Mouse (Mus musculus) fibroblast of lung, adult 2 months (primary cell): ENCODE measurements at regions not wholly inside any gene's neighbourhood (a gene's known extent, or its start where the extent isn't known, plus 50 kb on each side); places are given as distances from the start of the nearest gene placed in this dataset.

Source experiments
- DNase-seq: peaks from one replicate; pipeline ENCODE4 v3.0.0-alpha.2; 2011; ENCODE audit warnings: low read depth

GRCm38 (mm10) chr3:156414431-156415427 lies 146.9 kb upstream of the Negr1 start:
- DNase-seq, result no peak

DNA sequence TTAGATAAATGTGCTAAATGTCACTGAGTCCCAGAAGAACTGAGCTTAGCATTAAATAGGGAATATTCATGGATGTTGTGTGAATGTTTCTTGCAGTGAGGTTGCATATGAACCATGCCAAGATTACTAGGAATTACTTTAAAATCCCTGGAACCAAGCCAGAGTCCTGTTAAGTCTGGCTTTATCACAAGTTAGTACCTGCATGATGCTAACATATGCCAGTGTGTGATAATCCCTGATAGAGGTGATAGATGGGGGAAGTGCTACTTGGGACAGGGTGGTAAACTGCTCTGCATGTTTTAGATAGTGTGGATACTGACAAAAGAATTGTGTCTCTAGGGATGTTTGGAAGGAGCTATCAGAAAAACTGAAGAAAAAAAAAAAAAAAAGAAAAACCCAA lies 143.5 kb upstream of the Negr1 start:
- no peak for DNase-seq

- DNase-seq, result no peak
Observed at GRCm38 (mm10) chr3:156423100-156423499, 138.5 kb upstream of the Negr1 start.

DNA sequence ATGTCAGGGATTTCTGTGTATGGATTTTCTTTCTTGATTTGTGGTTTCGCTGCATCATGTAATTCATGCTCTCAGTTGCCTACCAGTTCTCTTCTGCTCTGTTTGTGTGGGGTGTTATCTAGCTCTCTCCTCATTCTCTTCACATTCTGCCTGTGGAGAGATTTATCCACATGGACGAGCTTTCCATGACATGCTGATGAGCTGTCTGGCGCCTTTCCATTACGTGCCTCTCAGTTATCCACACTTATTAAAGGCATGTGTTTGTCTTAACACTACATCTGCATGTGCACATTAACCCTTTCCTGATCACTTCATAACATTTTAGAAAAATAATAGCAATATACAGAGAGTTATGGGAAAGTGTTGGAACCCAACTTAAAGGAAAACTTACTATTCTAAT lies 106.6 kb upstream of the Negr1 start:
- no peak for DNase-seq

DNA sequence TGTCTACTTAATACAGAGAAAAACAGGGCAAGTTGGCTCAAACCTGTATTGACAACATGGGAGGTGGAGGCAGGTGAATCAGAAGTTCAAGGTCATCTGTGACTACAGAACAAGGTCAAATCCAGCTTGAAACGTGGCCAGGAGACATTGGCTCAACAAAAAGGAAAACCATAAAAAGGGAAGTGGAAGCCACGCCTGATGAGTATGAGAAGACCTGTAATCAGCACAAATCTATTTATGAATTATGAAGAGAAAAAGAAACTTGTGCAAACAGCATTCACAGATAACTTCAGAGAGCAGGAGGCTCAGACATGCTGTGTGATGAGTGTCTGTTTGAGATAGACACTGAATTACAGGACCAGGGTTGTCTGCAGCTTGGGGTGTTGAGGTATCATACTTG lies 98.3 kb upstream of the Negr1 start:
- DNase-seq, result no peak

DNA sequence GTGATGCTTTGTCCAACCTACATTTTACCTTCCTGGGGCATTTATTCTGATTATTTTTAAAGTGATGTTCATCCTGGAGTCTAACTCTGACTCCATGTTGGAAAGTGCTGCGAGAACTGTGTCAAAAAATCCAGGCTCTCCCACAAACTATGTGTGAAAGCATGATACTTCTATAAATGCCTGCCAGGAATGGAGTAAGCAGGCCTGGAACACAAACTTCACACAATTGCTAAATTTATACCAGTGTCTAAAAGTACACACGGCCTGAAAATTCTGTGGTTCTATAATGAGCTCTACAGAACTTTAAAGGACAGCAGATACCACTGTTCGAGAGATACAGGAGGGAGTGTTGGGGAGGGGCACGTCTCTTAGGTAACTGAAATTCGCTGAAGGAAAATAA lies 96.0 kb upstream of the Negr1 start:
- DNase-seq, result no peak

- DNase-seq, result no peak
Observed at GRCm38 (mm10) chr3:156472665-156473064, 88.9 kb upstream of the Negr1 start.
